Mouse (Mus musculus) myocyte (in vitro differentiated cells): ENCODE measurements around the gene Dync1li1.

Experiments
- E2F4 ChIP-seq: IDR thresholded peaks from one replicate; pipeline ENCODE4 v1.6.1; 2011; ENCODE audit warnings: mild to moderate bottlenecking, control low read depth, moderate library complexity; ENCODE audit not compliant: insufficient read depth
- MAX ChIP-seq: IDR thresholded peaks from one replicate; pipeline ENCODE4 v1.6.1; 2011; ENCODE audit warnings: low read depth, mild to moderate bottlenecking, control low read depth
- MYOD1 ChIP-seq, 3 experiments: IDR thresholded peaks; one replicate each; pipeline ENCODE4 v1.6.1; 2011; ENCODE audit warnings: control low read depth in 2 of 3, low read depth in 2 of 3, mild to moderate bottlenecking in 2 of 3, moderate library complexity in 1 of 3; ENCODE audit not compliant: insufficient read length in 2 of 3, control insufficient read depth in 1 of 3
- POLR2A ChIP-seq: IDR thresholded peaks from one replicate; pipeline ENCODE4 v1.6.1; 2011; ENCODE audit warnings: low read depth, mild to moderate bottlenecking, control low read depth, moderate library complexity; ENCODE audit not compliant: insufficient read length
- POLR2AphosphoS2 ChIP-seq: IDR thresholded peaks from one replicate; pipeline ENCODE4 v1.6.1; 2011; ENCODE audit warnings: low read depth, control low read depth; ENCODE audit not compliant: insufficient read length
- TCF12 ChIP-seq: IDR thresholded peaks from one replicate; pipeline ENCODE4 v1.6.1; 2011; ENCODE audit warnings: mild to moderate bottlenecking, control low read depth; ENCODE audit not compliant: poor library complexity, insufficient read depth, severe bottlenecking
- USF1 ChIP-seq: IDR thresholded peaks from one replicate; pipeline ENCODE4 v1.6.1; 2011; ENCODE audit warnings: low read depth, mild to moderate bottlenecking, control low read depth, moderate library complexity

DNA sequence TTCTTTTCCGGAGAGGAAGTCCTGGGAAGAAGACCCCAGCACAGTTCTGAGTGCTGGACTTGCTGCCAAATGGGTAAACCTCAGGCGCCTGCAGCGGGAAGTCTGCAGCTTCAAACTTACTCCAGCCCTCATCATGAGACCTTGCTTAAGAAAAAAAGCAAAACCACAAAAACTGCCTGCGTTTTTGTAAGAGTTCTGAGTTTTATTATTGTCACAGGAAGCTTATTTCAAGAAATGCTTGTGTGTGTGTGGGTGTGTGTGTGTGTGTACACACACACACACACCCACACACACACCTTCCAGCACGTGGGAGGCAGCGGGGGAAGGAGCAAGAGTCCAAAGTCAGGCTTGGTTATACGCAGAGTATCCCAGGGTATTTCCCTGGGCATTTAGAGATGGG is 69.7 kb downstream of the Dync1li1 start:
- no peak for TF ChIP-seq POLR2A
- no peak for TF ChIP-seq USF1
- TF ChIP-seq MYOD1 (IDR thresholded peaks at IDR 0.05; ENCODE audit: control insufficient read depth in 1 of 3, insufficient read length in 2 of 3, low read depth in 2 of 3), result no peak
- no peak for TF ChIP-seq MAX
- no peak for TF ChIP-seq E2F4
- no peak for TF ChIP-seq TCF12
- no peak for TF ChIP-seq POLR2AphosphoS2
